Mouse (Mus musculus) stomach, postnatal 0 days (tissue): ENCODE measurements around the gene Eif5b. TPM values are rescaled to one million over a fixed set of nuclear protein-coding genes. Genes with fewer than 3 reads are reported as not detected.

Experiments used
- ATAC-seq: fragments of 200-750 bp; cut with Nextera tagmentation; 2 replicates; pipeline ENCODE4 v1.8.0; 2017; ENCODE audit not compliant: low FRiP score, low TSS enrichment
- DNase-seq: peaks from one replicate; pipeline ENCODE4 v3.0.0-alpha.2; 2016; ENCODE audit warnings: low spot score
- H3K27ac ChIP-seq: fragments of 300-500 bp; sonication (generic); replicated peaks from 2 replicates; pipeline ENCODE4 v1.5.1; 2014; ENCODE audit warnings: mild to moderate bottlenecking, control low read depth
- H3K27me3 ChIP-seq: fragments of 300-500 bp; sonication (generic); 2 replicates; pipeline ENCODE4 v1.6.1; 2014; ENCODE audit warnings: low read length; ENCODE audit not compliant: control insufficient read depth, insufficient read depth
- H3K36me3 ChIP-seq: fragments of 300-500 bp; sonication (generic); 2 replicates; pipeline ENCODE4 v1.6.1; 2014; ENCODE audit warnings: low read length, mixed read lengths; ENCODE audit not compliant: control insufficient read depth, insufficient read depth
- H3K4me1 ChIP-seq: fragments of 300-500 bp; sonication (generic); replicated peaks from 2 replicates; pipeline ENCODE4 v1.6.1; 2014; ENCODE audit warnings: antibody characterized with exemption; ENCODE audit not compliant: control insufficient read depth, insufficient read depth
- H3K4me2 ChIP-seq: fragments of 300-500 bp; sonication (generic); replicated peaks from 2 replicates; pipeline ENCODE4 v1.6.1; 2014; ENCODE audit warnings: low read depth, mild to moderate bottlenecking, control low read depth, moderate library complexity
- H3K4me3 ChIP-seq: fragments of 300-500 bp; sonication (generic); 2 replicates; pipeline ENCODE4 v1.5.1; 2014; ENCODE audit warnings: low read depth, low read length, control low read depth
- H3K9ac ChIP-seq: fragments of 300-500 bp; sonication (generic); 2 replicates; pipeline ENCODE4 v1.6.1; 2014; ENCODE audit warnings: mild to moderate bottlenecking, low read length, control low read depth, mixed read lengths
- H3K9me3 ChIP-seq: fragments of 300-500 bp; sonication (generic); 2 replicates; pipeline ENCODE4 v1.6.1; 2016; ENCODE audit warnings: low read length; ENCODE audit not compliant: control insufficient read depth
- CTCF ChIP-seq: IDR thresholded peaks from 2 replicates; pipeline ENCODE4 v1.5.1; 2016; ENCODE audit warnings: antibody characterized with exemption, low read depth, mild to moderate bottlenecking, moderate library complexity
- EP300 ChIP-seq: optimal IDR thresholded peaks from 2 replicates; pipeline ENCODE3; 2016; ENCODE audit warnings: antibody characterized with exemption
- WGBS: fragments of 180-500 bp; shearing (Covaris S2); extraction: QIAGEN DNeasy Blood & Tissue Kit; methylation state at CpG from one replicate; pipeline ENCODE4 v1.1.7; 2014; 5-methylcytosine and 5-hydroxymethylcytosine counted together
- polyA plus RNA-seq: library from polyadenylated mRNA; unstranded; fragments of >200 nt; fragmentation: Nextera tagmentation; extraction: Ambion mirVana; gene quantifications from 2 replicates; pipeline ENCODE4 v1.2.1, GENCODE M21; 2015

The Eif5b gene
- polyA plus RNA-seq, 1 experiment from 2014 or later, result 17.7 TPM

DNA sequence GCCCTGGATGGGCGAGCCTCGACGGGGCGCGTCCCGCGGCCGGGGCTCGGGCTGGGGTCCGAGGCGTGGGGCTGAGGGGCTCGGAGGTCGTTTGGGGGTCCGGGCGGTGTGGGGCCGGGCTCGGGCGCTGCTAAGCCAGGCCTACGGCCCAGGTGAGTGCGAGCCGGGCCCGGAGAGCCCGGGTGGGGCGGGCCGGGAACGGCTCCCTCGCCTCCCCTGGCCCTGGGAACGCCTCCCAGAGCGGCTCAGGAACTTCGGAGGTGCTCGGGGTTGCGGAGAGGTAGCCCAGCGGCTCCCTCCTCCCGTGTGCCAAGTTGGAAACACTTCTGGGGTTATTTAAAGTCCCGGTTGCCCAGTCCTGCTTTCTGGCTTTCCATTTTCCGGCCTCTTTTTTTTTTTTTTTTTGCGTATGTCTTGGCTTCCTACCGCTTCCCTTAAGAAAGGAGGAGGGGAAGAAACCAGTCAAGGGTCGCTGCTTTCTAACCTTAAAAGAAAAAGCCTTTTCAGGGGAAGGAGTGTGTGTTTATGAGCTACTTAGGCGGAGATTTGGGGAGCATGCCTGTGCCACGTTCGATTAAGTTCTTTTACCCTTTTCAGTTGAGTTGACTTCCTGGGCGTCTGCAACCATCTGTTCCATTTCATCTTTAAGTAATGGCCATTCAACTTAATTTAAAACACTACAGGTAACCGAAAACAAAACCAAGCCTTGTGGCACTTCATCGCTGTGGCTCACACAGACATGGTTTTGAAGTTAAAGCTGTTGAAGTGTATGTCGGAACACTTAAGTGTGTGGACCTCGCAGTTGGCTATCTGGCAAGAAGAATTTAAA is 775 bp downstream of the Eif5b start:
- DNase-seq, result peak; percentile 72
- peak overlapping the region; percentile 93 for H3K27ac ChIP-seq
- WGBS, result 2% methylated on average over 43 of the region's 47 CpGs

DNA sequence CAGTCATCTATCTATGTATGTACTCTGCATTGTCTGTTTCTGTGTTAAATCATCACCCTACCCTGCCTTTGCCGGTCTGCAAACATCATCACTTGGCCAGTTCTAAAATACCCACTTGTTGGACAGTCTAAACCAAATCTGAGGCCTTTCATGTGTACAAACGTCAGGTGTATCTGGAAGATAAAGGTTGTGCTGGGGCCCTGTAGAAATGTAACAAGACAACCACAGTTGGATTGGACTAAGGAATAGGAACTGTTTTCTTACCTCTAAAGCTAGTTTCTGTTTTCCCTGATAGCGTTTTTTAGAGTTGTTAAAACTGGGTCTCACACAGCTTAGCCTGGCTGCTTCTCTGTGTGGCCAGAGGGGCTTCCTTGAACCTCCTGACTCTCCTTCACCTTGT is 1.7 kb downstream of the Eif5b start:
- no peaks in the 10 kb centered on the region; the same call in 1 of the 2 replicates for H3K4me1 ChIP-seq
- H3K9me3 ChIP-seq, result no peaks in the 10 kb centered on the region
- H3K27ac ChIP-seq, result no peak overlapping the region
- H3K4me3 ChIP-seq, result no peak overlapping the region
- ATAC-seq, result no peak
- 47% methylated on average over 3 of the region's 3 CpGs for WGBS
- TF ChIP-seq EP300 (no peak), CTCF (no peak)
- H3K36me3 ChIP-seq, result peaks cover 8% of the 10 kb centered on the region; the same call in 1 of the 2 replicates
- H3K4me2 ChIP-seq, result no peak overlapping the region
- DNase-seq, result no peak
- no peaks in the 10 kb centered on the region for H3K27me3 ChIP-seq
- H3K9ac ChIP-seq, result no peak overlapping the region

More for the DNA sequence above, 775 bp downstream of the Eif5b start:
- H3K4me3 ChIP-seq, result peak overlapping the region; percentile 91
- peak overlapping the region; percentile 73 for H3K4me2 ChIP-seq
- ATAC-seq, result peak; percentile 51
- peaks cover 12% of the 10 kb centered on the region; the same call in 1 of the 2 replicates for H3K36me3 ChIP-seq
- H3K27me3 ChIP-seq, result no peaks in the 10 kb centered on the region
- H3K9ac ChIP-seq, result peak overlapping the region; percentile 94
- TF ChIP-seq EP300, result no peak
- no peak for TF ChIP-seq CTCF
- no peaks in the 10 kb centered on the region for H3K9me3 ChIP-seq
- no peaks in the 10 kb centered on the region; the same call in 1 of the 2 replicates for H3K4me1 ChIP-seq

- DNase-seq (no peak), ATAC-seq (no peak)
- H3K27ac ChIP-seq, result no peak overlapping the region
- H3K9me3 ChIP-seq, result no peaks in the 10 kb centered on the region
- 94% methylated on average over 8 of the region's 8 CpGs for WGBS
- H3K4me2 ChIP-seq, result no peak overlapping the region
- no peak overlapping the region for H3K9ac ChIP-seq
- no peaks in the 10 kb centered on the region; the same call in 1 of the 2 replicates for H3K4me1 ChIP-seq
- no peaks in the 10 kb centered on the region for H3K36me3 ChIP-seq
- H3K27me3 ChIP-seq, result no peaks in the 10 kb centered on the region
- H3K4me3 ChIP-seq, result no peak overlapping the region
- TF ChIP-seq CTCF, result no peak
- no peak for TF ChIP-seq EP300
Observed at GRCm38 (mm10) chr1:38000844-38001243, 3.0 kb downstream of the Eif5b start.

DNA sequence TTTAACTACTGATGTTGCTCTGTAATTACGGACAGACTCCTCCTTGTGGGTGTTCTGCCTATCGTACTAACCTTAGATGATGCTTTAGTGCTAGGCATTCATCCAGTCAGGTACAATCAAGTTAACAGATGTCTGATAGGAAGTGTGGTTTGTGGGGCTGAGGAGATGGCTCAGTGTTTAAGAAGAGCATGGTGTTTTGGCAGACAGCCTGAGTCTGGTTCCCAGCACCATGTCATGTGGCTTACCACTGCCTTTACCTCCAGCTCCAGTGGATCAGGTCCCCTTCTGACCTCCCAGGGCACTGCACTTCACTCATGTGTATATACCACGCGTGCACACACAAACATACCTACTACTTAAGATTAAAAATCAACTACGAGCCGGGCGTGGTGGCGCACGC is 4.1 kb downstream of the Eif5b start:
- H3K9me3 ChIP-seq, result no peaks in the 10 kb centered on the region
- H3K9ac ChIP-seq, result no peak overlapping the region
- no peaks in the 10 kb centered on the region for H3K27me3 ChIP-seq
- TF ChIP-seq CTCF, result no peak
- no peak for TF ChIP-seq EP300
- H3K27ac ChIP-seq, result no peak overlapping the region
- ATAC-seq, result no peak
- H3K36me3 ChIP-seq, result no peaks in the 10 kb centered on the region
- H3K4me3 ChIP-seq, result no peak overlapping the region
- WGBS, result 94% methylated on average over 9 of the region's 9 CpGs
- no peak overlapping the region for H3K4me2 ChIP-seq
- no peaks in the 10 kb centered on the region; the same call in 1 of the 2 replicates for H3K4me1 ChIP-seq
- no peak for DNase-seq

- H3K4me1 ChIP-seq, result no peaks in the 10 kb centered on the region; the same call in 1 of the 2 replicates
- no peaks in the 10 kb centered on the region for H3K9me3 ChIP-seq
- no peak overlapping the region for H3K27ac ChIP-seq
- no peak overlapping the region for H3K4me3 ChIP-seq
- ATAC-seq (no peak), DNase-seq (no peak)
- no peaks in the 10 kb centered on the region for H3K36me3 ChIP-seq
- no peaks in the 10 kb centered on the region for H3K27me3 ChIP-seq
- 78% methylated on average over 3 of the region's 3 CpGs for WGBS
- no peak overlapping the region for H3K4me2 ChIP-seq
- no peak overlapping the region for H3K9ac ChIP-seq
- TF ChIP-seq CTCF, result no peak
- no peak for TF ChIP-seq EP300
Observed at GRCm38 (mm10) chr1:38003046-38003445, 5.2 kb downstream of the Eif5b start.

DNA sequence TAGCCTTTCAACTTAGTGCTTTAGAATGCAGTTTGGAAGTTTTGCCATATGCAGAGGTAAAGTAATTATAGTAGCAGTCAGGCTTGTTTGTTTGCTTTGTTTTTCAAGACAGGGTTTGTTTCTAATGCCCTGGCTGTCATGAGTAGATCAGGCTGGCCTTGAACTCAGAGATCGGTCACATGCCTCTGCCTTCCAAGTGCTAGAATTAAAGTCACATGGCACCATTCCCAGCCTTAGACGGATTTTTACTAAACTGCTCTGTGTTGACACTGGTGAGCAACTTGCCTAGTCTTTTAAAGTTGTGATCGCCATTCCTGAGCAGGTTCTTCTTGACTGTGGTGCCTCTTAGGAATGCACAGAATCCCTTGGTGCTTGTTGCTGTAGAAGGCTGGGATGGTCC is 8.9 kb downstream of the Eif5b start:
- no peaks in the 10 kb centered on the region for H3K36me3 ChIP-seq
- DNase-seq (no peak), ATAC-seq (no peak)
- H3K27ac ChIP-seq, result no peak overlapping the region
- H3K4me2 ChIP-seq, result no peak overlapping the region
- no peaks in the 10 kb centered on the region for H3K27me3 ChIP-seq
- TF ChIP-seq EP300, result no peak
- 49% methylated on average over 3 of the region's 3 CpGs for WGBS
- H3K4me1 ChIP-seq, result no peaks in the 10 kb centered on the region
- H3K9me3 ChIP-seq, result no peaks in the 10 kb centered on the region
- H3K4me3 ChIP-seq, result no peak overlapping the region
- no peak overlapping the region for H3K9ac ChIP-seq
